Mouse (Mus musculus) midbrain, embryonic 14.5 days (tissue): ENCODE results near the gene Irf7. TPM values are rescaled to one million over a fixed set of nuclear protein-coding genes. Genes with fewer than 3 reads are reported as not detected.

Experiments
- ATAC-seq: fragments of 200-750 bp; cut with Nextera tagmentation; 2 replicates; pipeline ENCODE4 v1.8.0; 2017; ENCODE audit warnings: moderate number of reproducible peaks, moderate library complexity; ENCODE audit not compliant: low FRiP score, low TSS enrichment
- DNase-seq: peaks from one replicate; pipeline ENCODE4 v3.0.0-alpha.2; 2015
- H3K27ac ChIP-seq: fragments of 300-500 bp; sonication (generic); replicated peaks from 2 replicates; pipeline ENCODE4 v1.5.1; 2014; ENCODE audit warnings: mild to moderate bottlenecking, low read depth, low read length, moderate library complexity
- H3K27me3 ChIP-seq: fragments of 300-500 bp; sonication (generic); 2 replicates; pipeline ENCODE4 v1.6.1; 2014; ENCODE audit warnings: low read length, control low read depth, mixed read lengths; ENCODE audit not compliant: control insufficient read depth, insufficient read depth
- H3K36me3 ChIP-seq: fragments of 300-500 bp; sonication (generic); 2 replicates; pipeline ENCODE4 v1.6.1; 2014; ENCODE audit warnings: low read length, control low read depth; ENCODE audit not compliant: control insufficient read depth, insufficient read depth
- H3K4me1 ChIP-seq: fragments of 300-500 bp; sonication (generic); 2 replicates; pipeline ENCODE4 v1.6.1; 2014; ENCODE audit warnings: mild to moderate bottlenecking, antibody characterized with exemption, low read length, control low read depth; ENCODE audit not compliant: control insufficient read depth, insufficient read depth
- H3K4me2 ChIP-seq: fragments of 300-500 bp; sonication (generic); 2 replicates; pipeline ENCODE4 v1.6.1; 2014; ENCODE audit warnings: mild to moderate bottlenecking, low read length, moderate library complexity
- H3K4me3 ChIP-seq: fragments of 300-500 bp; sonication (generic); replicated peaks from 2 replicates; pipeline ENCODE4 v1.5.1; 2014; ENCODE audit warnings: low read depth, low read length
- H3K9ac ChIP-seq: fragments of 300-500 bp; sonication (generic); replicated peaks from 2 replicates; pipeline ENCODE4 v1.6.1; 2014; ENCODE audit warnings: mild to moderate bottlenecking, low read length, moderate library complexity
- H3K9me3 ChIP-seq: fragments of 300-500 bp; sonication (generic); 2 replicates; pipeline ENCODE4 v1.6.1; 2016; ENCODE audit warnings: low read length, control low read depth, mixed read lengths; ENCODE audit not compliant: control insufficient read depth
- WGBS: fragments of 180-500 bp; shearing (Covaris S2); extraction: QIAGEN DNeasy Blood & Tissue Kit; methylation state at CpG from one replicate; pipeline ENCODE4 v1.1.7; 2014; 5-methylcytosine and 5-hydroxymethylcytosine counted together
- polyA plus RNA-seq: library from polyadenylated mRNA; unstranded; fragments of >200 nt; fragmentation: Nextera tagmentation; extraction: Ambion mirVana; gene quantifications from 2 replicates; pipeline ENCODE4 v1.2.1, GENCODE M21; 2014

Irf7 gene
- polyA plus RNA-seq, 1 experiment from 2014 or later, result 9.2 TPM

GRCm38 (mm10) chr7:141219558-141220099 lies 46.7 kb downstream of the Irf7 start:
- ATAC-seq, result no peak
- DNase-seq, result no peak
- no peaks in the 10 kb centered on the region for H3K27me3 ChIP-seq
- no peak overlapping the region for H3K4me2 ChIP-seq
- WGBS, result 100% methylated on average over 1 of the region's 1 CpGs
- no peaks in the 10 kb centered on the region for H3K9me3 ChIP-seq
- no peak overlapping the region for H3K27ac ChIP-seq
- no peak overlapping the region for H3K4me3 ChIP-seq
- 0 out of 2 replicates have a peak, but pooled peaks cover 5% of the 10 kb centered on the region for H3K36me3 ChIP-seq
- peaks cover 27% of the 10 kb centered on the region for H3K4me1 ChIP-seq
- H3K9ac ChIP-seq, result no peak overlapping the region

- H3K4me3 ChIP-seq, result no peak overlapping the region
- DNase-seq (no peak), ATAC-seq (no peak)
- H3K4me1 ChIP-seq, result peaks cover 28% of the 10 kb centered on the region
- H3K4me2 ChIP-seq, result no peak overlapping the region
- no peak overlapping the region for H3K9ac ChIP-seq
- no peak overlapping the region for H3K27ac ChIP-seq
- WGBS, result 93% methylated on average over 5 of the region's 5 CpGs
- H3K9me3 ChIP-seq, result no peaks in the 10 kb centered on the region
- H3K36me3 ChIP-seq, result 0 out of 2 replicates have a peak, but pooled peaks cover 5% of the 10 kb centered on the region
- H3K27me3 ChIP-seq, result no peaks in the 10 kb centered on the region
Observed at GRCm38 (mm10) chr7:141218557-141219133, 47.6 kb downstream of the Irf7 start.

- no peak overlapping the region for H3K4me2 ChIP-seq
- no peaks in the 10 kb centered on the region for H3K27me3 ChIP-seq
- peaks cover 28% of the 10 kb centered on the region for H3K4me1 ChIP-seq
- 89% methylated on average over 3 of the region's 3 CpGs for WGBS
- H3K36me3 ChIP-seq, result 0 out of 2 replicates have a peak, but pooled peaks cover 5% of the 10 kb centered on the region
- DNase-seq (no peak), ATAC-seq (no peak)
- no peak overlapping the region for H3K27ac ChIP-seq
- no peak overlapping the region for H3K9ac ChIP-seq
- no peak overlapping the region for H3K4me3 ChIP-seq
- H3K9me3 ChIP-seq, result no peaks in the 10 kb centered on the region
Observed at GRCm38 (mm10) chr7:141218141-141218540, 48.1 kb downstream of the Irf7 start.

GRCm38 (mm10) chr7:141217343-141218013 lies 48.8 kb downstream of the Irf7 start:
- 91% methylated on average over 17 of the region's 17 CpGs for WGBS

GRCm38 (mm10) chr7:141216894-141217293 lies 49.4 kb downstream of the Irf7 start:
- H3K4me3 ChIP-seq, result peak overlapping the region; percentile 66; the same call in 1 of the 2 replicates
- H3K27ac ChIP-seq, result no peak overlapping the region
- H3K9me3 ChIP-seq, result no peaks in the 10 kb centered on the region
- peak overlapping the region; percentile 95 for H3K4me2 ChIP-seq
- H3K4me1 ChIP-seq, result peaks cover 18% of the 10 kb centered on the region
- 0 out of 2 replicates have a peak, but pooled peaks cover 5% of the 10 kb centered on the region for H3K36me3 ChIP-seq
- no peak for ATAC-seq
- H3K9ac ChIP-seq, result peak overlapping the region; percentile 61; the same call in 1 of the 2 replicates
- 89% methylated on average over 11 of the region's 11 CpGs for WGBS
- DNase-seq, result no peak
- no peaks in the 10 kb centered on the region for H3K27me3 ChIP-seq

More at GRCm38 (mm10) chr7:141217343-141218013, 48.8 kb downstream of the Irf7 start:
- no peak overlapping the region for H3K9ac ChIP-seq
- ATAC-seq, result no peak
- H3K4me1 ChIP-seq, result peaks cover 23% of the 10 kb centered on the region
- no peak overlapping the region for H3K27ac ChIP-seq
- H3K4me3 ChIP-seq, result no peak overlapping the region
- H3K9me3 ChIP-seq, result no peaks in the 10 kb centered on the region
- H3K4me2 ChIP-seq, result no peak overlapping the region
- no peak for DNase-seq
- H3K36me3 ChIP-seq, result 0 out of 2 replicates have a peak, but pooled peaks cover 5% of the 10 kb centered on the region
- no peaks in the 10 kb centered on the region for H3K27me3 ChIP-seq

GRCm38 (mm10) chr7:141215880-141216733 lies 50.2 kb downstream of the Irf7 start:
- Histone ChIP-seq H3K27ac (peak overlapping the region; percentile 57; the same call in 1 of the 2 replicates), H3K36me3 (0 out of 2 replicates have a peak, but pooled peaks cover 5% of the 10 kb centered on the region), H3K4me2 (peak overlapping the region; percentile 95), H3K9ac (peak overlapping the region; percentile 61), H3K27me3 (no peaks in the 10 kb centered on the region), H3K4me3 (peak overlapping the region; percentile 66), H3K9me3 (no peaks in the 10 kb centered on the region), H3K4me1 (peaks cover 16% of the 10 kb centered on the region)
- ATAC-seq (peak; percentile 62), DNase-seq (no peak)
- under 1% methylated on average over 42 of the region's 42 CpGs for WGBS

GRCm38 (mm10) chr7:141215101-141215879 lies 51.0 kb downstream of the Irf7 start, which contains the start of gene Rassf7:
Gene Rassf7, plus strand, starts transcription at chr7:141215860.
- Histone ChIP-seq H3K9ac (peak within 1 kb of the TSS; percentile 61), H3K4me2 (peak within 1 kb of the TSS; percentile 95), H3K36me3 (0 out of 2 replicates have a peak, but pooled peaks cover 5% of the 10 kb centered on the region), H3K9me3 (no peaks in the 10 kb centered on the region), H3K4me3 (peak within 1 kb of the TSS; percentile 66), H3K4me1 (peaks cover 13% of the 10 kb centered on the region), H3K27ac (peak within 1 kb of the TSS; percentile 90), H3K27me3 (no peaks in the 10 kb centered on the region)
- WGBS, result under 1% methylated on average over 41 of the region's 41 CpGs
- ATAC-seq, result peak; percentile 95
- DNase-seq, result peak; percentile 96
